Mouse (Mus musculus) limb, embryonic 15.5 days (tissue): ENCODE data around the gene Sept6. TPM values are rescaled to one million over a fixed set of nuclear protein-coding genes. Genes with fewer than 3 reads are reported as not detected.

Experiments
- ATAC-seq: fragments of 200-750 bp; cut with Nextera tagmentation; 2 replicates; pipeline ENCODE4 v1.8.0; 2017; ENCODE audit warnings: low read depth, moderate TSS enrichment; ENCODE audit not compliant: insufficient number of reproducible peaks, low FRiP score, low TSS enrichment
- H3K27ac ChIP-seq: fragments of 300-500 bp; sonication (generic); 2 replicates; pipeline ENCODE4 v1.5.1; 2015; ENCODE audit warnings: moderate library complexity, mild to moderate bottlenecking, inconsistent platforms
- H3K27me3 ChIP-seq: fragments of 300-500 bp; sonication (generic); 2 replicates; pipeline ENCODE4 v1.6.1; 2015; ENCODE audit warnings: inconsistent platforms
- H3K36me3 ChIP-seq: fragments of 300-500 bp; sonication (generic); 2 replicates; pipeline ENCODE4 v1.6.1; 2015; ENCODE audit warnings: inconsistent platforms
- H3K4me1 ChIP-seq: fragments of 300-500 bp; sonication (generic); 2 replicates; pipeline ENCODE4 v1.6.1; 2015; ENCODE audit warnings: inconsistent platforms
- H3K4me2 ChIP-seq: fragments of 300-500 bp; sonication (generic); 2 replicates; pipeline ENCODE4 v1.6.1; 2015; ENCODE audit warnings: mild to moderate bottlenecking, inconsistent platforms
- H3K4me3 ChIP-seq: fragments of 300-500 bp; sonication (generic); 2 replicates; pipeline ENCODE4 v1.5.1; 2015; ENCODE audit warnings: mild to moderate bottlenecking, inconsistent platforms
- H3K9ac ChIP-seq: fragments of 300-500 bp; sonication (generic); 2 replicates; pipeline ENCODE4 v1.6.1; 2015; ENCODE audit warnings: inconsistent platforms
- H3K9me3 ChIP-seq: fragments of 300-500 bp; sonication (generic); 2 replicates; pipeline ENCODE4 v1.6.1; 2016; ENCODE audit warnings: inconsistent platforms
- WGBS: fragments of 180-500 bp; shearing (Covaris S2); methylation state at CpG from one replicate; pipeline ENCODE4 v1.1.7; 2015; 5-methylcytosine and 5-hydroxymethylcytosine counted together
- polyA plus RNA-seq: library from polyadenylated mRNA; unstranded; fragments of >200 nt; fragmentation: Nextera tagmentation; extraction: Ambion mirVana; gene quantifications from 2 replicates; pipeline ENCODE4 v1.2.1, GENCODE M21; 2015

The Sept6 gene
- 43.9 and 45.9 TPM in 2 replicates for polyA plus RNA-seq

DNA sequence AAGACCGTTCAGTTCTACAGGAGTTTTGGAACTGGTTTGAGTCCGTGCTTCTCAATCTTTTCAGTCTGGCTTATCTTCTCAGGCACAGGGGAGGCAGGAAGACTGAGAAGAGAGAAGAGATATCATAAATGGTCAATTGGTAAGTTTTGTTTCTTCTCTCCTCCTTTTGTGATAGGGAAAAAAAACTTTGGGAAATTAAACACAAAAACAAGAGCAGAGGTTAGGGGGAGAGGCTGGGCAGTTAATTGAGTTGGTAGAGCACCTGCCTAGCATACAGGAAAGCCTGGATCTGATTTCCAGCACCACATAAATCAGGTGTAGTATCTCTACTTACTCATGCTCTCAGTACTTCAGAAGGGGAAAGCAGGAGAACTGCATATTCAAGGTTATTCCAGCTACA, at the start of gene Sept6:
Sept6 (minus strand) TSS at position 101 of the 400 bp plus-strand sequence.
- no peaks in the 10 kb centered on the region for H3K9me3 ChIP-seq
- H3K9ac ChIP-seq = no peak within 1 kb of the TSS
- ATAC-seq = no peak
- H3K27ac ChIP-seq = no peak within 1 kb of the TSS
- peaks cover 3% of the 10 kb centered on the region; the same call in 1 of the 2 replicates for H3K27me3 ChIP-seq
- no peaks in the 10 kb centered on the region for H3K36me3 ChIP-seq
- no peaks in the 10 kb centered on the region for H3K4me1 ChIP-seq
- no peak within 1 kb of the TSS for H3K4me2 ChIP-seq
- H3K4me3 ChIP-seq = no peak within 1 kb of the TSS
- 71% methylated on average over 2 of the region's 2 CpGs for WGBS

DNA sequence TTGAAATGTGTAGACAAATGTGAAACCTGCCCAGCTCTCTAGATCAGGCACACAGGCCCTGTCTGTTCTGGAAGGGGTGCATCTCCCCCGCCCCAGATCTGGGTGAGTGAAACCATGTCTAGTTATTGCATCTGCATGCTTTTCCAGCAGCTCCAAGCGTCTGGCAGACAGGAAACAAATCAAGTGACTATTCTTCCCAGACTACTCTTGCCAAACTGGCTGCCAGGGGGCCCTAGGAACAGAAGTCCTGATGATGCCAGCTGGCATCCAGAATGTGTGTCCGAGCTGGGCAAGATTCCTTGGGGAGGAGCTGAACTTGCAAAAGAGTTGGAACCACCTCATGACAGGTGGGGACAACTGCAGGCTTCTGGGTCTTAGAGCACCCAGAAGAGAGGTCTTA, 36.8 kb upstream of the Sept6 start:
- H3K4me3 ChIP-seq = no peak overlapping the region
- no peak overlapping the region for H3K9ac ChIP-seq
- H3K27ac ChIP-seq = no peak overlapping the region
- no peaks in the 10 kb centered on the region for H3K27me3 ChIP-seq
- ATAC-seq = no peak
- H3K9me3 ChIP-seq = no peaks in the 10 kb centered on the region
- no peaks in the 10 kb centered on the region for H3K36me3 ChIP-seq
- WGBS = 37% methylated on average over 3 of the region's 3 CpGs
- H3K4me2 ChIP-seq = no peak overlapping the region
- no peaks in the 10 kb centered on the region for H3K4me1 ChIP-seq

DNA sequence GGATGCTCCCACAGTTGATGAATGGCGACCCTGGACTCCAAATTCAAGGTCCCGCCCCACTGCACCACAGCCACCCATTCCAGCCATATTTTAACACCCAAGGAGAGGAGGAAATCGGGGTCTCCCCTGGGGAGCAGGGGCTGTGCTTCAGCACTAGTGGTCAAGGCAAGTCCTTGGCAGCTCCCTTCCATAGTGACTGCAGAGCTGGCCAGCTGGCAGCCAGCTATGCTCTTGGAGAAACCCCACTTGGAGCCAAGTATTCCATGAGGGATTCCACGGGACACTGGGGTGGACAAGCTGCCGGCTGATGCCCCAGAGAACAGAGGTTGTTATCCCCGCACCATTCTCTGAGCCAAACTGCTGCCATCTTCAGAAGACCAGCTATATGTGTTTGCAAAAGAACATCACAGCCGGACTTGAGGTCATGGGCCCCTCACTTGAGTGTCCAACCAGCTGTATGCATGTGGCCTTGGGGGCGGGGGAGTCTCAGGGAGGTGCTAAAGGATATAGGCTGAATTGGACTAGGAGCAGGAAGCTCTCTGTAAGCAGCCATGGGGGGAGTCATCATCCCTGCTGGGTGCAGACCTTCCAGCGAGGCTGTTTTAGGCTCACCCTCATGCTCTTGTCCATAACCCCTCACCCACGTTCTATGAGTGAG, 32.2 kb upstream of the Sept6 start:
- Histone ChIP-seq H3K9ac (no peak overlapping the region), H3K4me2 (no peak overlapping the region), H3K36me3 (no peaks in the 10 kb centered on the region), H3K9me3 (no peaks in the 10 kb centered on the region), H3K27ac (no peak overlapping the region), H3K27me3 (no peaks in the 10 kb centered on the region), H3K4me3 (no peak overlapping the region), H3K4me1 (no peaks in the 10 kb centered on the region)
- 70% methylated on average over 10 of the region's 10 CpGs for WGBS
- ATAC-seq = no peak

DNA sequence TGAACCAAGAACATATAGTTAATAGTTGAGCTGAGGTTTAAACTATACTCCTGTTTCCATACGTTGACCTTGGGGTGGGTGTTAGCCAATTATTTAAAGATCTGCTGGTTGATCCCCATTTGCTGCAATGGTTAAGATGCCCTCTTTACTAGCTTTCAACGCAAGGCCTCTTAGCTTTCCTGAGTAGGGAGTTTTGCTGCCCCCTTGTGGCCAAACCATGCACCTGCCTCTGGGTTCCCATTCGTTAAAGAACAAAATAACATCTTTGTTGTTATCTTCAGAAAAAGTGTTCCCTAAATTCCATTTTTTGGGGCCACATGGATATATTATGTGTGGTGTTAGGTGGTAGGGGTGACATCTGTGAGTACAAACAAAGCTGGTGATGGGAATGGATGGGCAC, 31.1 kb upstream of the Sept6 start:
- no peak overlapping the region for H3K9ac ChIP-seq

DNA sequence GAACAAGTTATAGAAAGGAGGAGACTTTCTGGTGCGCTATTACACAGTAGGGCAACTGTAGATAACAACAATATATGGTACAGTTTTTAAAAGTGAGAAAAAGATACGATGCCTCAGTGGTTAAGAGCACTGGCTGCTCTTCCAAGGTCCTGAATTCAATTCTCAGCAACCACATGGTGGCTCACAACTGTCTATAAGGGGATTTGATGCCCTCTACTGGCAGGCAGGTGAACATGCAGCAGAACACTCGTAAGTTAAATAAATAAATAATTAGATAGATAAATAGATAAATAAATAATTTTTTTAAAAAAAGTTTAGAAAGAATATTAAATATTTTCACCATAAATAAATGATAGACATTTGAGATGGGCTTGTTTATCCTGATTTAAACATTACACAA, 27.5 kb upstream of the Sept6 start:
- H3K27ac ChIP-seq = no peak overlapping the region
- no peak for ATAC-seq

More for the DNA sequence above, 31.1 kb upstream of the Sept6 start:
- H3K4me3 ChIP-seq = no peak overlapping the region
- 13% methylated on average over 3 of the region's 3 CpGs for WGBS
- no peak overlapping the region for H3K27ac ChIP-seq
- ATAC-seq = no peak
- H3K36me3 ChIP-seq = no peaks in the 10 kb centered on the region
- no peaks in the 10 kb centered on the region for H3K27me3 ChIP-seq
- H3K4me1 ChIP-seq = no peaks in the 10 kb centered on the region
- no peak overlapping the region for H3K4me2 ChIP-seq
- H3K9me3 ChIP-seq = no peaks in the 10 kb centered on the region

DNA sequence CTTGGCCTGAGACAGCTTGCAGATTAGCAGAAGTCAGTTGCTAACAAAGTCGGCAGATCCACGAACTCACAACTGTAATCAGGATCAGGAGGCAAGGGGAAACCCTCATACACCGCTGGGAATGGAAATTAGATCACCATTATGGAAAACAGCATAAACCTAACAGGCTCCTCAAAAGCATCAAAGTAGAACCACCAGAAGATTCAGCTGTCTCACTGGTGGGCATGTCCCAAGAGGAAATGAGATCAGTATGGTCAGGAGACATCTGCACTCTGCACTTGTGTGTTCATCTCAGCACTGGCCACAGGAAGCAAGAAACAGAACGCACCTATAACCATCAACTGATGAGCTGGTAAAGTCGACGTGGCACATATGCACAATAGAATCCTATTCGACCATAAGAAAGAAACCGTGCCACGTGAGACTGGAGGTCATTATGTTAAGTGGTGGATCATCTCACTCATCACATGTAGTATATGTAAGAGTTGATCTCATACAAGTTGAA, 26.6 kb upstream of the Sept6 start:
- Histone ChIP-seq H3K9me3 (no peaks in the 10 kb centered on the region), H3K36me3 (no peaks in the 10 kb centered on the region), H3K4me1 (no peaks in the 10 kb centered on the region), H3K27me3 (no peaks in the 10 kb centered on the region), H3K9ac (no peak overlapping the region), H3K4me2 (no peak overlapping the region), H3K27ac (no peak overlapping the region), H3K4me3 (no peak overlapping the region)
- no peak for ATAC-seq
- 83% methylated on average over 9 of the region's 9 CpGs for WGBS

More for the DNA sequence above, 27.5 kb upstream of the Sept6 start:
- H3K27me3 ChIP-seq = no peaks in the 10 kb centered on the region
- no peak overlapping the region for H3K9ac ChIP-seq
- WGBS = 56% methylated on average over 3 of the region's 3 CpGs
- no peaks in the 10 kb centered on the region for H3K4me1 ChIP-seq
- H3K4me2 ChIP-seq = no peak overlapping the region
- H3K36me3 ChIP-seq = no peaks in the 10 kb centered on the region
- H3K9me3 ChIP-seq = no peaks in the 10 kb centered on the region
- H3K4me3 ChIP-seq = no peak overlapping the region

DNA sequence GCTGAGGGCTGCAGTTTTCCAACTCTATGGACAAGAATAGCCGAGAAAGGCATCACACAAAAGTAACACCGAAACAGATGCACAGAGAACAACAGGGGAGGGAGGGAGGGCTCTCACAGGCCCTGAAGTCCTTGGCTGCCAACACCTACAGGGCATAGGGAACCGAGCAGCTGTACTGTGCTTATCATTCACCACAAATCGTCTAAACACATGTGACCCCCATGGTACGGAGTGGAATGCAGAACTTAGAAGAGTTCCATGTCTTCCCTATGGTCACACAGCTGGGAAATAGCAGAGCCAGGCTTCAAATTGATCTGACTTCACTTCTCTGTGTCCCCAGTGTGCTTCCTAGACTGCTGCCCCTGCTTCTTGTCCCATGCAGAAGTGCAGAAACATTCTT, 22.3 kb upstream of the Sept6 start:
- H3K4me3 ChIP-seq = no peak overlapping the region

DNA sequence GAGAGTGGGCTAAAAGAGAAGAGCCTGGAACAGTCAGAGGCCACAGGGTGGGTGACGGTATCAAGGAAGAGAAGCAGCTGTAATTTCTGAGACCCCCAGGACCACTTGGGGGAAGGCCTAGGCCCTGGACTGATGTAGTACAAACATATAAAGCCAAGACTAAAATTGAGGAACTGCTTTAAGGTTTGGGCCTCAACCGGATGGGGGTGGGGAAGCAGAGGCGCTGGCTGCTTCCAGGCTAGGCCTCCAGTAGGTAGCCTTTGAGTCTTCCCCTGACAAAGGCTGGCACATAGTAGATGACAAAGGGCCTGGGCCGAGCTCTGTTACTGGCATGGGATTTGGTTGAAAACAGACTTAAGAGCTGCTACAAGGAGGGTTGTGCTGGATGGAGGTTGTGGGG, 555 bp downstream of the Sept6 start:
- peaks cover 3% of the 10 kb centered on the region; the same call in 1 of the 2 replicates for H3K27me3 ChIP-seq
- no peak overlapping the region for H3K4me2 ChIP-seq
- H3K4me3 ChIP-seq = no peak overlapping the region
- no peak for ATAC-seq
- H3K9me3 ChIP-seq = no peaks in the 10 kb centered on the region
- WGBS = 80% methylated on average over 4 of the region's 4 CpGs
- no peaks in the 10 kb centered on the region for H3K36me3 ChIP-seq
- H3K9ac ChIP-seq = no peak overlapping the region
- H3K27ac ChIP-seq = no peak overlapping the region
- H3K4me1 ChIP-seq = no peaks in the 10 kb centered on the region

More for the DNA sequence above, 22.3 kb upstream of the Sept6 start:
- Histone ChIP-seq H3K9ac (no peak overlapping the region), H3K4me1 (no peaks in the 10 kb centered on the region), H3K9me3 (no peaks in the 10 kb centered on the region), H3K36me3 (no peaks in the 10 kb centered on the region), H3K27me3 (no peaks in the 10 kb centered on the region), H3K4me2 (no peak overlapping the region), H3K27ac (no peak overlapping the region)
- ATAC-seq = no peak
- WGBS = 63% methylated on average over 5 of the region's 5 CpGs

DNA sequence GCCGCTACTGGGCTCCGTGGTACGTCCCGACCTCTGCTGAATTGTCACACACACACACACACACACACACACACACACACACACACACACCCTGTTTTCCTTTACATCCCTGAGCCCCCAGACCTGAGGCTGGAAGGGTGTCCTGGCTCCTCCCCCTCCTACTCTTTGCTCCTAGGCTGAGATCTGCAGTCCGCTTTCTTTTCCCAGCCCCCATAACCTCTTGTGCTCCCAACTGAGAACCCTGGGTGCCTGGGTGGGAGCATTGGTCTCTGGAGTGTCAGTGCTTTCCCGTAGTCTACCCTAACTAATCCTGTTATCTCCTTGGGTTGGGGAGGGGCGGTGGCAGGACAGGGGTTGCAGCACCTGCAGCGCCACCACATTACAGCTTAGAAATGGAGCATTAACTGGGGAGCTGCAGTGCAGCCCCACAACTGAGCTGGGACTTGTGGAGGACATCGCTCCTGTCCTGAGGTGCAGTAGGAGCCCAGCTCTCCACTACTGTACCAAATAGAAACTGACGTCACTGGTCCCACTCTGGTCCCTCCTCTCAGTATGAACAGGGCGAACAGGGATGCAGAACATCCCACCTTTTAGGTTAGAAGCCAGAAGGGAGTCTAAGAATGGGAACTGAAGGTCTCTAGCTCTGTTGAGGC, 1.7 kb downstream of the Sept6 start:
- Histone ChIP-seq H3K9me3 (no peaks in the 10 kb centered on the region), H3K4me3 (peak overlapping the region; percentile 60), H3K36me3 (no peaks in the 10 kb centered on the region), H3K9ac (no peak overlapping the region), H3K4me2 (peak overlapping the region; percentile 52), H3K4me1 (peaks cover 4% of the 10 kb centered on the region; the same call in 1 of the 2 replicates), H3K27ac (peak overlapping the region; percentile 85; the same call in 1 of the 2 replicates), H3K27me3 (peaks cover 3% of the 10 kb centered on the region; the same call in 1 of the 2 replicates)
- WGBS = 19% methylated on average over 7 of the region's 11 CpGs
- no peak; the same call in 1 of the 2 replicates for ATAC-seq

DNA sequence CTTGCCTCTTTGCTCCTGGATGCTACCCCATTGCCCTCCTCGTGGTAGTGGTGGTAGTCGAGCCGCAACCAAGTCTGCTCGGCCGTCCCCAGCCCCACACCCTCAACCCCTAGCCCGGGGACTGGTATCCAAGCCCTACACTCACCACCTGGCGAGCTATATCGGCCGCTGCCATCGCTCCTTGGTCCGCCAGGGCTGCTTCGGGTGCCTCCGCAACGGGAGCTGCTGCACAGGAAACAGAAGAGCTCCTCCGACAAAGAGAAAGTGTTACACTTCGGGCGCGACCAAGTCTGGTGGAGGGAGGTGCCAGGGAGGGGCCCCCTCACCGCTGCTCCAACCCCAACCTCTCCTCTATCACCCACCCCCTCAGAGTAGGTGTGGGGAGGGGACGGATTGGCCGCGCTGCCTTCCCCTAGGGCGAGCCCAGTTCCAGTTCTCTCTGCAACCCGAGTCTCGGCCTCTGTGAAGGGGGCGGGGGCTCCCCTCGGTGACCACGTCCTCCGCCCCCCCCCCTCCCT, 2.3 kb downstream of the Sept6 start:
- peaks cover 10% of the 10 kb centered on the region; the same call in 1 of the 2 replicates for H3K4me1 ChIP-seq
- peak overlapping the region; percentile 60 for H3K9ac ChIP-seq
- peak overlapping the region; percentile 52 for H3K4me2 ChIP-seq

DNA sequence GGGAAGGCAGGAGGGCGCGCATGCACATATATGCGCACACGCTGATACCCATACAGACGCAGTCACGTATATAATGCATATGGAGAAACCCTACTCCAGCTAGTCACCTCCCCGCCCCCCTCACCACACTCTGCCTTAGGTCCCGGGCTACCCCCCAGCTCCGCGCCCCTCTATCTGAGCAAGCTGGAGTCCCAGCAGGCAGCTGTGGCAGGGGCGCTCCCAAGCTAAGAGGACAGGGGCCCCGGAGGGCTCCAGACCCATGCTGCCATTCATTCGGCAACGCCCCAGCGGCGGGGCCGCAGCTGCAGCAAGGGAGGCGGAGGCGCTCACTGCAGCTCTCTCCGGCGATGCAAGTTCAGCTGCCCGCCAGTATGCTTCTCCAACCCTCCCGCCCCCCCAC, 2.8 kb downstream of the Sept6 start:
- H3K27ac ChIP-seq = peak overlapping the region; percentile 85
- peaks cover 14% of the 10 kb centered on the region; the same call in 1 of the 2 replicates for H3K4me1 ChIP-seq
- peaks cover 3% of the 10 kb centered on the region; the same call in 1 of the 2 replicates for H3K27me3 ChIP-seq
- no peaks in the 10 kb centered on the region for H3K36me3 ChIP-seq
- ATAC-seq = no peak; the same call in 1 of the 2 replicates
- peak overlapping the region; percentile 60 for H3K4me3 ChIP-seq
- H3K9me3 ChIP-seq = no peaks in the 10 kb centered on the region
- H3K9ac ChIP-seq = peak overlapping the region; percentile 60
- peak overlapping the region; percentile 52 for H3K4me2 ChIP-seq
- 21% methylated on average over 20 of the region's 23 CpGs for WGBS

More for the DNA sequence above, 2.3 kb downstream of the Sept6 start:
- peak overlapping the region; percentile 85 for H3K27ac ChIP-seq
- H3K27me3 ChIP-seq = peaks cover 3% of the 10 kb centered on the region; the same call in 1 of the 2 replicates
- peak overlapping the region; percentile 60 for H3K4me3 ChIP-seq
- WGBS = 18% methylated on average over 26 of the region's 29 CpGs
- H3K36me3 ChIP-seq = no peaks in the 10 kb centered on the region
- H3K9me3 ChIP-seq = no peaks in the 10 kb centered on the region
- ATAC-seq = peak; percentile 95

DNA sequence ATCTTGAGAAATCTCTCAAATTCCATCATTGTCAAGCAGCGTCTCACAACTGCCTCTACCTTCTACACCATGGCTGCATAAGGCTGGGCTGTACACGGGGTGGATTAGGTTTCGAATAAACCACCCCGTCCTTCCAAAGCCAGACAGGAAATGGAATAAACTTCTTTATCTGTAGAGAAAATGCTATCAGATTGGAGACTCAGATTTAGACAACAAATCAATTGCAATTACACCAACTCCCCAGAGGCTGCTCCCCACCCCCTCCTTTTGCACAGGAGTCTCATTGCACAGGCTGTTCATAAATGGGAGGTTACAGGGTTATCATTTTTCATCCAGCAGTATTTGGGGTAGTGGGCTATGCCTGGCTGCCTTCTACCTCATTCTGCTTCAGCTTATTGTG, 3.7 kb downstream of the Sept6 start:
- H3K27me3 ChIP-seq = peaks cover 3% of the 10 kb centered on the region; the same call in 1 of the 2 replicates
- peak overlapping the region; percentile 52 for H3K4me2 ChIP-seq
- peaks cover 15% of the 10 kb centered on the region; the same call in 1 of the 2 replicates for H3K4me1 ChIP-seq
- H3K4me3 ChIP-seq = peak overlapping the region; percentile 60
- no peak overlapping the region for H3K27ac ChIP-seq
- ATAC-seq = no peak
- WGBS = 55% methylated on average over 4 of the region's 4 CpGs
- H3K9me3 ChIP-seq = no peaks in the 10 kb centered on the region
- H3K9ac ChIP-seq = no peak overlapping the region
- no peaks in the 10 kb centered on the region for H3K36me3 ChIP-seq
